Mouse (Mus musculus) forebrain, postnatal 0 days (tissue): ENCODE results near the gene Rac2. TPM values are rescaled to one million over a fixed set of nuclear protein-coding genes. Genes with fewer than 3 reads are reported as not detected.

Experiments
- ATAC-seq: fragments of 200-750 bp; cut with Nextera tagmentation; 2 replicates; pipeline ENCODE4 v1.8.0; 2017; ENCODE audit warnings: mild to moderate bottlenecking, moderate library complexity
- DNase-seq: peaks from one replicate; pipeline ENCODE4 v3.0.0-alpha.2; 2015
- H3K27ac ChIP-seq: fragments of 300-500 bp; sonication (generic); 2 replicates; pipeline ENCODE4 v1.5.1; 2014; ENCODE audit warnings: low read depth, mild to moderate bottlenecking, antibody characterized with exemption, low read length, moderate library complexity, mixed read lengths
- H3K27me3 ChIP-seq: fragments of 300-500 bp; sonication (generic); 2 replicates; pipeline ENCODE4 v1.6.1; 2014; ENCODE audit warnings: mild to moderate bottlenecking, low read length, mixed read lengths; ENCODE audit not compliant: insufficient read depth
- H3K36me3 ChIP-seq: fragments of 300-500 bp; sonication (generic); 2 replicates; pipeline ENCODE4 v1.6.1; 2014; ENCODE audit warnings: mild to moderate bottlenecking, moderate library complexity; ENCODE audit not compliant: insufficient read depth
- H3K4me1 ChIP-seq: fragments of 300-500 bp; sonication (generic); 2 replicates; pipeline ENCODE4 v1.6.1; 2014; ENCODE audit warnings: antibody characterized with exemption; ENCODE audit not compliant: insufficient read depth
- H3K4me2 ChIP-seq: fragments of 300-500 bp; sonication (generic); 2 replicates; pipeline ENCODE4 v1.6.1; 2014; ENCODE audit warnings: low read depth, mild to moderate bottlenecking, moderate library complexity
- H3K4me3 ChIP-seq: fragments of 300-500 bp; sonication (generic); 2 replicates; pipeline ENCODE4 v1.5.1; 2014; ENCODE audit warnings: low read depth, low read length, mixed read lengths
- H3K9ac ChIP-seq: fragments of 300-500 bp; sonication (generic); 2 replicates; pipeline ENCODE4 v1.6.1; 2014; ENCODE audit warnings: mild to moderate bottlenecking
- H3K9me3 ChIP-seq: fragments of 300-500 bp; sonication (generic); 2 replicates; pipeline ENCODE4 v1.6.1; 2016; ENCODE audit warnings: low read length
- CTCF ChIP-seq: sonication (generic); IDR thresholded peaks from 2 replicates; pipeline ENCODE4 v1.5.1; 2016; ENCODE audit warnings: antibody characterized with exemption, control low read depth, low read depth
- WGBS: fragments of 180-500 bp; shearing (Covaris S2); extraction: QIAGEN DNeasy Blood & Tissue Kit; methylation state at CpG from one replicate; pipeline ENCODE4 v1.1.7; 2014; 5-methylcytosine and 5-hydroxymethylcytosine counted together
- polyA plus RNA-seq: library from polyadenylated mRNA; unstranded; fragments of >200 nt; fragmentation: Nextera tagmentation; extraction: Ambion mirVana; gene quantifications from 2 replicates; pipeline ENCODE4 v1.2.1, GENCODE M21; 2015
- total RNA-seq: library from RNA; depleted of rRNA; stranded (reverse); fragments of >200 nt; gene quantifications from 2 replicates; pipeline ENCODE4 v1.2.3, GENCODE M21; 2014

The Rac2 gene
- total and polyA plus RNA-seq, 2 experiments from 2014 or later = 1.1 to 6.5 TPM

DNA sequence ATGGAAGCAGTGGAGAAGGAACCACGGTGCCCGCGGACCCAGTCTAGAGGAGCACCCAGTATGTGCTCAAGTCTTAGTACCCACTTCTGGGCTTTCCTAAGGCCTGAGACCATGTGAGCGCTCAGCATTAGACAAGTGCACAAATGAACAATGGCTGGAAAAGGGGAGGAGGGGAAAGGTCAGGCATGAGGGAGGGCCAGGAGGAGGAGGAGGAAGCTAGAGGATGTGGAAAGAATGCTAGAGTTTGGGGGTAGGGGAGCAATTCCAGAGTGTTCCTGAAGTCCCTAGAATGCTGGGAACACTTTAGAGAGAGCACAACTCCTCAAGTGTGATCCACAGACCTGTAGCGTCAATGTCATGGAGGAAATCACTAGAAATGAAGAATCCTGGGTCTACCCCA lies 48.4 kb downstream of the Rac2 start:
- WGBS = 86% methylated on average over 5 of the region's 5 CpGs
- ATAC-seq (no peak), DNase-seq (no peak)
- H3K27me3 ChIP-seq = no peaks in the 10 kb centered on the region
- no peak overlapping the region for H3K4me3 ChIP-seq
- H3K9ac ChIP-seq = no peak overlapping the region
- H3K27ac ChIP-seq = no peak overlapping the region
- H3K4me1 ChIP-seq = no peaks in the 10 kb centered on the region
- no peaks in the 10 kb centered on the region for H3K9me3 ChIP-seq
- no peaks in the 10 kb centered on the region for H3K36me3 ChIP-seq
- no peak overlapping the region for H3K4me2 ChIP-seq
- no peak for TF ChIP-seq CTCF

DNA sequence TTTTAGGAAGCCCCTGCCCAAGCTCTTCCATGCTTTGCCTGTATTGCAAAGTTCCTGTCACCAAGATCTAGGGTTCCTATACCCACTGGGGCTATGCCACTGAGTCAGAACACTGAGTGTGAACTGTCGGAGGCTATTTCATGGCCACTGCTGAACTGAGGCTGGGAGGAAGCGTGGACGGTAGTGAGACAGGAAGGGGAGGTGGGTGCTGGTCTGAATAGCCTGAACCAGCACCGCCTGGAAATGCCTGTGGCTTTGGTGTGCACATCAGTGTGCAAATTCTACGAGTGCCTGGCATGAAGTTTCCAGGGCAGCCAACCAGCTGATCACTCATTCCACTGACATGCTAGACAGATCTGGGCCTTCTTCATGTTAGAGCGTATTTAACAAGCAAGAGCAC lies 50.7 kb downstream of the Rac2 start:
- no peak for TF ChIP-seq CTCF
- no peak for DNase-seq
- no peaks in the 10 kb centered on the region for H3K4me1 ChIP-seq
- no peak overlapping the region for H3K4me2 ChIP-seq
- no peak for ATAC-seq
- H3K4me3 ChIP-seq = no peak overlapping the region
- no peak overlapping the region for H3K27ac ChIP-seq
- no peaks in the 10 kb centered on the region for H3K27me3 ChIP-seq
- no peaks in the 10 kb centered on the region for H3K9me3 ChIP-seq
- WGBS = 79% methylated on average over 6 of the region's 6 CpGs
- no peak overlapping the region for H3K9ac ChIP-seq
- no peaks in the 10 kb centered on the region for H3K36me3 ChIP-seq

DNA sequence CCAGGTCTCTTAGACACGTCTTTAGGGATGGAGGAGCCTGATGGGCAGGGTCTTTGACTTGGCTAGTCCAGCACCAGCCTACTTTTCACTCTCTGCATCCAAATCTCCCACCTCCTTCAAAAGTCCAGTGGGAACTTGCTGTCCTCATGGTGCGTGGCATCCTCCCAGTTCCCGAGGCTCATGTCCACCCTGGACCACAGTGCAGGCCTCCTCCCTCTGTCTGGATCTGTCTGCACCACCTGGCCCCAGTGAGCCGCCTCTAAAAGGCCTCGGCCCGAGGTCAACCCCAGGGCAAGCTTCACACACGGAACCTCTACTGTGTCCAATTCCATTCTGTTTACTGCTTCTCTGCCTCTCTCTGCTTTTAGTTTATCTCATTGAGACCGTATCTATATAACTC lies 51.3 kb downstream of the Rac2 start:
- no peaks in the 10 kb centered on the region for H3K27me3 ChIP-seq
- H3K36me3 ChIP-seq = no peaks in the 10 kb centered on the region
- no peak overlapping the region for H3K4me2 ChIP-seq
- no peak overlapping the region for H3K27ac ChIP-seq
- no peak overlapping the region for H3K4me3 ChIP-seq
- H3K4me1 ChIP-seq = no peaks in the 10 kb centered on the region
- WGBS = 79% methylated on average over 8 of the region's 8 CpGs
- no peak overlapping the region for H3K9ac ChIP-seq
- no peak for TF ChIP-seq CTCF
- no peak for ATAC-seq
- no peaks in the 10 kb centered on the region for H3K9me3 ChIP-seq
- DNase-seq = no peak

DNA sequence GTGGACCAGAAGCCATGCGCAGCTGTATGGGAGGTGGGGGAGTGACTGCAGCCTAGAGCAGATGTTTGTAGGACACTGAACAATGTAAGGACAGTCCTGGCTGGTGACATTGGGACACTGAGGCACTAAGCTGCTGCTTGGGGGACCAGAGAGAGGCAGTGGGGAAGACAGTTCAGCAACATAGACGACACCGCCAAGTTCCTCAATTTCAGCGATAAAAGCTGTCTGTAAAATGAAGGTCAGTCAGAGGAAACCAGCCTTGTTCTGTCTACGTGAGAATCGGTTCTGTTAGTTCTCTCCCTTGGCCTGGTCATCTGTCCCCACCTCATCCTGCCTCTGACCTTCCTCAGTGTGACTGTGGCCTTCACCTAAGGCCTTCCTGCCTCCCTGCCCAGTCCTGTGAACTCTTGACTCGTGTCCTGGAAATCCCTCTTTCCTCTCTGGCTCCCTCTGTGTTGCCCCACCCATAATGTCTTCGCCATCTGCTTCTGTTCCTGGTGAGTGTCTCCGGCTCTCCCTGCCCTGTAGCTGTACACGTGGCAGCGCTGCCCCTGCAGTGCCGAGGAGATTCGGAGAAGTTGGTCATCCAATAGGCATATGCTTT lies 52.4 kb downstream of the Rac2 start:
- 75% methylated on average over 13 of the region's 13 CpGs for WGBS
- ATAC-seq (no peak), DNase-seq (no peak)
- no peak overlapping the region for H3K4me2 ChIP-seq
- no peak overlapping the region for H3K9ac ChIP-seq
- H3K27me3 ChIP-seq = no peaks in the 10 kb centered on the region
- no peak overlapping the region for H3K27ac ChIP-seq
- no peaks in the 10 kb centered on the region for H3K9me3 ChIP-seq
- no peaks in the 10 kb centered on the region for H3K36me3 ChIP-seq
- no peaks in the 10 kb centered on the region for H3K4me1 ChIP-seq
- H3K4me3 ChIP-seq = no peak overlapping the region
- TF ChIP-seq CTCF = no peak

DNA sequence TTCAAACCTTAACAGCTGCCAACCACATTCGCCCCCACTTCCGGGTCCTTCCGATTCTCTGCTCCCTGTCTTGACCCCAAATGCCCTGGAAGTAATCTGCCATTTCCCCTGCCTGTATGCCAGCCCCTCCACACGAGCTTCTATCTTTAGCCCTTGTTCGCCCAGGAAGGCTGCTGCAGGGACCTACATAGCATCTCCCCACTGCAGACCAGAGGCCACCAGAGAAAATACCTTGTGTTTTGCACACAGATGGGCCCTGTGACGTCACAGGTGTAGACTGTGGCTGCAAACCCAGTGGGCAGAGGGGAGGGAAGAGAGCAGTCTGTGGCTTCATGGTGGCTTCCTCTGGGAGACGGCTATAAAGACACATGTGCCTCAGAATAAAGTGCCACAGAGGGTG lies 54.4 kb downstream of the Rac2 start:
- H3K4me2 ChIP-seq = no peak overlapping the region
- 76% methylated on average over 7 of the region's 7 CpGs for WGBS

DNA sequence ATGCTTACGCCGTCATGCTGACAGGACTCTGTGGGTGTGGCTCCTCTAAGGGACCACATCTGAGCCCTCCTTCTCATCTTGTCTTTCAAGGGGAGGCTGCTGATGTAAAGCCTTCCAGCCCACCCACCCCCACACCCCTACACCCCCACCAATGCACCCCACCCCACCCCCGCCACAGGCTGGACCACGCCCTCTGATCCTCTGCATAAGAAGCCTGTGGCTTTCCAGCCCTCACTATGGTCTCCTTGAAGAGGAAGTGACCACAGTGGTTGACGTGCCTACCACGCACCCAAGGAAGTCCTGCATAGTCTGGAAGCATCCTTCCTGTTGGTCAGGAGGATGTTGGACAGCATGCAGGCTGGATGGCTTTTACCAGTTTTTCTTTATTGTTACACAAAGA lies 56.8 kb downstream of the Rac2 start:
- Histone ChIP-seq H3K4me1 (no peaks in the 10 kb centered on the region), H3K36me3 (no peaks in the 10 kb centered on the region), H3K9me3 (no peaks in the 10 kb centered on the region), H3K27me3 (no peaks in the 10 kb centered on the region), H3K4me2 (no peak overlapping the region), H3K27ac (no peak overlapping the region), H3K4me3 (no peak overlapping the region), H3K9ac (no peak overlapping the region)
- DNase-seq = no peak
- ATAC-seq = no peak
- 76% methylated on average over 6 of the region's 6 CpGs for WGBS
- no peak for TF ChIP-seq CTCF

More for the DNA sequence above, 54.4 kb downstream of the Rac2 start:
- no peak for TF ChIP-seq CTCF
- no peak for ATAC-seq
- no peak for DNase-seq
- Histone ChIP-seq H3K4me1 (no peaks in the 10 kb centered on the region), H3K27me3 (no peaks in the 10 kb centered on the region), H3K4me3 (no peak overlapping the region), H3K27ac (no peak overlapping the region), H3K9ac (no peak overlapping the region), H3K36me3 (no peaks in the 10 kb centered on the region), H3K9me3 (no peaks in the 10 kb centered on the region)

DNA sequence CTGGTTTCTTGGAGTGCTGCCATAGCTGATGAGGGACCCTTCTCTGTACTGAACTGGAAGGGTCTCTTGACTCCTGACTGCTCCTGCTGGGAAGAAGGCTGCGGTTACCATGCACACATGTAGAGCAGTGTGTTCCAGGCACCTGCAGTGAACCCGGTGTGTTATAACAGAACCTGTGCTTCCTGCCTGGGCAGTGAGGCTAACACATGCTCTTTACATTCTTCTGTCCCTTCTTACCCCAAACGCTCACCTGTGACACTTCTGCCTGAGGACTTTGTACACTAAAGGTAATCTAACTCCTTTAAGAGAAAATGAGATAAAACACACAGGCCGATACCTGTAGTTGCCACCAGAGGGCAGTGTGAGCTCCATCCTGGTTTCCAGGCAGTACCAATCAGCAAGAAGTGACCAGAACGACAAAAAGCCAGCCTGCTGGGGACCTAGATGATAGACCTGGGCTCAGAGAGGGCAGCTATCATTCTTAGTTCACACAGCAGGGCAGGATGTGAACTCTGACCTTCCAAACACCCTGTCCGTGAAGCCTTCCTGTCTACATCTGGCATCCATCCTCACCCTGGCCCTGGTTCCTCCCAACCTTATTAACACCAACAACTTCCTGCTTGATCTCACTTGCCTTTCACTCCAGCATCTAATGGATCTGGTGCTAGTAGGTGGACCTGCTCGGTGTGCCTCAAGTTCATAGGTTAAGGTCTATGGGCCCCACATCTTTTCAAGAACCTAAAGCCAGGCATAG lies 58.0 kb downstream of the Rac2 start:
- Histone ChIP-seq H3K4me1 (no peaks in the 10 kb centered on the region), H3K9me3 (no peaks in the 10 kb centered on the region), H3K4me2 (no peak overlapping the region), H3K9ac (no peak overlapping the region), H3K27me3 (no peaks in the 10 kb centered on the region), H3K36me3 (no peaks in the 10 kb centered on the region), H3K4me3 (no peak overlapping the region), H3K27ac (no peak overlapping the region)
- 35% methylated on average over 7 of the region's 7 CpGs for WGBS
- TF ChIP-seq CTCF = peak; percentile 96
- DNase-seq (peak; percentile 88), ATAC-seq (peak; percentile 66; the same call in 1 of the 2 replicates)
